Mouse (Mus musculus): ENCODE data around the gene Atg10. TPM values are rescaled to one million over a fixed set of nuclear protein-coding genes. Genes with fewer than 3 reads are reported as not detected.
"Not testable (repeated sequence)": the region's sequence is repeated elsewhere in the genome, so short reads cannot be mapped to it uniquely, and the experiment has no call there.

The Atg10 gene
- polyA plus RNA-seq, 1 experiment: 9.5 TPM

GRCm38 (mm10) chr13:90935852-90936251, 287.9 kb downstream of the Atg10 start:
- DNase-seq (ENCODE audit: low spot score): no peak

- no peak for DNase-seq (ENCODE audit: low spot score)
Observed at GRCm38 (mm10) chr13:90933256-90933655, 290.5 kb downstream of the Atg10 start.

- DNase-seq (ENCODE audit: low spot score): no peak
Observed at GRCm38 (mm10) chr13:90929847-90930246, 293.9 kb downstream of the Atg10 start.

- not testable (repeated sequence) for DNase-seq (ENCODE audit: low spot score)
Observed at GRCm38 (mm10) chr13:90928266-90928665, 295.5 kb downstream of the Atg10 start.

GRCm38 (mm10) chr13:90926938-90927633, 296.7 kb downstream of the Atg10 start:
- DNase-seq (ENCODE audit: low spot score): no peak

- DNase-seq (ENCODE audit: low spot score): no peak
Observed at GRCm38 (mm10) chr13:90926125-90926765, 297.5 kb downstream of the Atg10 start.

- no peak for DNase-seq (ENCODE audit: low spot score)
Observed at GRCm38 (mm10) chr13:90925191-90925590, 298.6 kb downstream of the Atg10 start.

GRCm38 (mm10) chr13:90924072-90924471, 299.7 kb downstream of the Atg10 start:
- no peak for DNase-seq (ENCODE audit: low spot score)

- DNase-seq (ENCODE audit: low spot score): not testable (repeated sequence)
Observed at GRCm38 (mm10) chr13:90923617-90924016, 300.2 kb downstream of the Atg10 start.

- peak; percentile 84 for DNase-seq (ENCODE audit: low spot score)
Observed at GRCm38 (mm10) chr13:90922751-90923612, 300.8 kb downstream of the Atg10 start, which contains the start of gene Rps23. Rps23 (plus strand) TSS chr13:90922958.

- no peak for DNase-seq (ENCODE audit: low spot score)
Observed at GRCm38 (mm10) chr13:90914721-90915120, 309.0 kb downstream of the Atg10 start.

- DNase-seq (ENCODE audit: low spot score): no peak
Observed at GRCm38 (mm10) chr13:90913675-90914192, 310.0 kb downstream of the Atg10 start.

- no peak for DNase-seq (ENCODE audit: low spot score)
Observed at GRCm38 (mm10) chr13:90912760-90913674, 310.8 kb downstream of the Atg10 start.

GRCm38 (mm10) chr13:90907376-90907775, 316.4 kb downstream of the Atg10 start:
- DNase-seq (ENCODE audit: low spot score): no peak

- DNase-seq (ENCODE audit: low spot score): no peak
Observed at GRCm38 (mm10) chr13:90905176-90905575, 318.6 kb downstream of the Atg10 start, which contains the start of gene Atp6ap1l. Atp6ap1l (minus strand) TSS chr13:90905355.

- DNase-seq (ENCODE audit: low spot score): no peak
Observed at GRCm38 (mm10) chr13:90896821-90897220, 326.9 kb downstream of the Atg10 start.

GRCm38 (mm10) chr13:90896098-90896497, 327.7 kb downstream of the Atg10 start:
- no peak for DNase-seq (ENCODE audit: low spot score)

GRCm38 (mm10) chr13:90894819-90895218, 328.9 kb downstream of the Atg10 start:
- no peak for DNase-seq (ENCODE audit: low spot score)

- DNase-seq (ENCODE audit: low spot score): no peak
Observed at GRCm38 (mm10) chr13:90890111-90890510, 333.7 kb downstream of the Atg10 start.

GRCm38 (mm10) chr13:90886568-90886983, 337.2 kb downstream of the Atg10 start:
- DNase-seq (ENCODE audit: low spot score): peak; percentile 28

Data from urinary bladder, adult 2 months (tissue).